Mouse (Mus musculus) testis, adult 2 months (tissue): Measurements from ENCODE around the gene Rab36. TPM values are rescaled to one million over a fixed set of nuclear protein-coding genes. Genes with fewer than 3 reads are reported as not detected.

Experiments used
- H3K27ac ChIP-seq: fragments of 200-500 bp; 2 replicates; pipeline ENCODE4 v1.5.1; 2012; ENCODE audit warnings: low read depth, low read length; ENCODE audit not compliant: control insufficient read depth, insufficient read depth
- H3K27me3 ChIP-seq: fragments of 200-500 bp; 2 replicates; pipeline ENCODE4 v1.6.1; 2012; ENCODE audit warnings: mild to moderate bottlenecking, low read length, moderate library complexity; ENCODE audit not compliant: control insufficient read depth, insufficient read depth
- H3K36me3 ChIP-seq: fragments of 200-500 bp; 2 replicates; pipeline ENCODE4 v1.6.1; 2012; ENCODE audit warnings: mild to moderate bottlenecking, low read length; ENCODE audit not compliant: control insufficient read depth, insufficient read depth
- H3K4me1 ChIP-seq: fragments of 200-500 bp; 2 replicates; pipeline ENCODE4 v1.6.1; 2012; ENCODE audit warnings: low read length; ENCODE audit not compliant: control insufficient read depth, insufficient read depth
- H3K4me3 ChIP-seq: fragments of 200-500 bp; 2 replicates; pipeline ENCODE4 v1.5.1; 2012; ENCODE audit warnings: low read depth, mild to moderate bottlenecking, low read length, moderate library complexity, mixed read lengths; ENCODE audit not compliant: control insufficient read depth
- CTCF ChIP-seq: fragments of 200-500 bp; IDR thresholded peaks from 2 replicates; pipeline ENCODE4 v1.5.1; 2012; ENCODE audit warnings: low read depth, mild to moderate bottlenecking, inconsistent platforms, low read length, moderate library complexity; ENCODE audit not compliant: control insufficient read depth, insufficient read depth, insufficient replicate concordance
- POLR2A ChIP-seq: fragments of 200-500 bp; IDR thresholded peaks from 2 replicates; pipeline ENCODE4 v1.6.1; 2012; ENCODE audit warnings: low read depth, mild to moderate bottlenecking, inconsistent platforms, low read length, moderate library complexity; ENCODE audit not compliant: control insufficient read depth
- polyA plus RNA-seq: library from polyadenylated mRNA; depleted of rRNA; stranded (reverse); fragments of >200 nt; gene quantifications from 2 replicates; pipeline ENCODE4 v1.2.3, GENCODE M21; 2012; rRNA removed

The Rab36 gene
- 29.3 and 35.3 TPM in 2 replicates for polyA plus RNA-seq

DNA sequence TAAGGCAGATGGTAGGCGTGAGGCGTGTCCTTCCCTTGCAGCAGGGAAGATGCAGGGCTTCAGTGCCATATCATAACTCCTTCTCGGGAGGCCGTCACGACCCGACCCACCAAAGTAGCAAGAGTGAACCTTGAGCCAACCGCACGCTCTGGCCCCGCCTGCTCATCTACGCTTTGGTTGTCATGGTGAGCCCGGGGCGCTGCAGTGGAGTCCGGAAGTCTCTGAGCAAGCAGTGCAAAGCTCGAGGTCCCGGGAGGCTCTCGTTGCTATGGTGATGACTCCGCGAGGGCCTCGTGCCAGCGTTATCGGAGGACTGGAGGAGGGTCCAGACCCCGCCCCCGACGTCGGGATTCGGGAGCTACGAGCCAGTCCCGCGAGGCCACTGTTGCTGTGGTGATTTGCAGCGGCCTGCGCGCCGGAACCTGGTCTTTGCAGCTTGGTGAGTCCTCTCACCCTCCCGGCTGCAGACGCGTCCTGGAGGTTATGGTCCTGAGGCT, at the start of gene Rab36:
Gene Rab36 (plus strand): TSS at position 176 of the 497 bp plus-strand sequence.
- Histone ChIP-seq H3K36me3 (peaks cover 1% of the 10 kb centered on the region; the same call in 1 of the 2 replicates), H3K4me3 (peak within 1 kb of the TSS; percentile 95), H3K27me3 (no peaks in the 10 kb centered on the region), H3K27ac (peak within 1 kb of the TSS; percentile 79), H3K4me1 (peaks cover 15% of the 10 kb centered on the region)
- no peak for TF ChIP-seq CTCF
- TF ChIP-seq POLR2A = peak; percentile 51

DNA sequence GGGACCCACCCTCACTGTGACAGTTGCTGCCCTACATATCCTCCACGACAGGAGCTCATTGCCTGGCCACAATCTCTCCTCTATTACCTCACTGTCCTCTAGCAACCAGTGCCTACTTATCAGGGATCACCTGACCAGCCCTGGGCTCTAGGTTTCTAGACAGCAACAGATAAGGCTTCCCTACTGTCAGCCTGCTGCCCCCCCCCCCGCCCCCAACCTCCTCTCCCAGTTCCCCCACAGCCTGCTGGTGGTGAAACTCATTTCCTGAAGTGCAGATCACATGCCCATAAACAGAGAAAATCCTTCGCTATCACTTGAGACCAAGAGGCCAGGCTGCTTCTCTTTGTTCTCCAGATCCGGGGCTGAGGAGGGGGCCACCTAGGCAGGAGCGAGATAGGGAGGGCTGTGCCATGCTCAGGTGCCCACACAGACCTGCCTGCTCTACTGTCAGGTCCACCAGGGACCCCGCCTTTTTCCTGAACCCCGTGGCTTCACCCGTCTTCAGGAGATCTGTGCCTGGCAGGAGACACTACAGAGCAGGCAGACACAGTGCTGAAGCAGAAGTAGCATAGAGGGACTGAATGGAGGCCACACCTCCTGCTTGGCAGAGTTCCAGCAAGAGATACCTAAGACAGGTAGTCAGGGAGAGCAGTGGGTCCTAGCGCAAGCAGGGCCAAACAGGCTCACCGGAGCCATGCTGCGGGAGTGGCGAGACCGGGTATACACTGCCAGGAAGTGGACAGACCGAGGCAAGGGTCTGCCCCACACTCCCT, 49.0 kb upstream of the Rab36 start:
- no peak overlapping the region; the same call in 1 of the 2 replicates for H3K4me3 ChIP-seq
- no peaks in the 10 kb centered on the region for H3K27me3 ChIP-seq
- no peaks in the 10 kb centered on the region for H3K4me1 ChIP-seq
- TF ChIP-seq POLR2A (no peak), CTCF (no peak)
- H3K36me3 ChIP-seq = no peaks in the 10 kb centered on the region
- no peak overlapping the region for H3K27ac ChIP-seq

DNA sequence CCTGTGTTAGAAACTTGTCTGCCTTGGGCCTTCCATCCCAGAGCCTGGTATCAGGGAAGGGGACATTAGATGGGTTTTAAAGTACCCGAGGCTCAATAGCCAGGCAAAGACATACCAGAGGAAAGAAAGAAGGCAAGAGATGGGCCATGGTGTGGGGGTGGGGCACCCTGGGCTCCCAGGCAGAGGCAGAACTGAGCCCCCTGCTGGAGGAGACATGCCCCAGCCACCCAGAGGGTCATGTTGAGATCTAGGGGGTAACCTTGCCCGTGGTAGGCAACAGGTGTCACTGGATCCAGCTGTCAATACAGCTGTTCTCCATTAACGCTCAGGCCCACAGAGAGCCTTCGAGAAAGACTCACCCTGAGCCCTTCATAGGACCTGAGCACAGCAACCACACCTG, 47.0 kb upstream of the Rab36 start:
- H3K4me3 ChIP-seq = no peak overlapping the region
- H3K36me3 ChIP-seq = no peaks in the 10 kb centered on the region
- TF ChIP-seq CTCF (no peak), POLR2A (no peak)
- no peak overlapping the region for H3K27ac ChIP-seq
- no peaks in the 10 kb centered on the region for H3K4me1 ChIP-seq
- no peaks in the 10 kb centered on the region for H3K27me3 ChIP-seq

DNA sequence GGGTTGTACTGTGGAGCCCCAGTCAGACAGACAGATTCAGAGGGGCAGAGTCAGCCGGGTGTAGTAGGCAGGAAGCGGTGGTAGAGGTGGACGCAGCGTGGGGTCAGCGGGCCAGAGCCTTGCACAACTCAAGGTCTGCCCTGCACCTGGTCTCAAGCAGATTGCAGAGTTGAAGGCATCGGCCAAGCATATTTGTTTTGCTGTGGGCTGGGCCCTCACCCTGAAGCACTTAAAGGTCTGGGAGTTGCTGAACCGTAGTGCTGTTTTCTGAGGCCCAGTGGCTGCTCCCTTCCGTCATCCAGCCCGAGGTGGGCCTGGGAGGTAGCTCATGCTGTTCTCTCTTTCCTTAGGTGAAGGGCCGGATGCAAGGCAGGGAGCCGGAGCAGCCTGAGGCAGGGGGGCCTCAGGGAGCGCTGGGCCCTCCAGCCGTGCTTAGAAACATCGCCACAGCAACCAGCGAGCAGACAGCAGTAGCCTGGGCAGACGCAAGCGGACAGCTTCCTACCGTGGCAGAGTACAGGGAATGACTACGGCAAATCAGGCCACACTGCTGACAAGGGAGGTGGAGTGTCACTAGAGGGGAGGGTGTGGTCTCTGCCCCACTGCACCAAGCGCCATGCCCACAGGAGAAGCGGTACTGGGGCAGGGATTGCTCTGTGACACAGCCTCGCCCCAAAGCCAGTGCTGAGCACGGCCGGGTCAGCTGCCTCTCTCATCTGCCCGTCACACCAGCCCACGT, 46.1 kb upstream of the Rab36 start:
- Histone ChIP-seq H3K27ac (no peak overlapping the region), H3K4me3 (no peak overlapping the region), H3K4me1 (no peaks in the 10 kb centered on the region), H3K27me3 (no peaks in the 10 kb centered on the region), H3K36me3 (no peaks in the 10 kb centered on the region)
- TF ChIP-seq CTCF (no peak), POLR2A (no peak)

DNA sequence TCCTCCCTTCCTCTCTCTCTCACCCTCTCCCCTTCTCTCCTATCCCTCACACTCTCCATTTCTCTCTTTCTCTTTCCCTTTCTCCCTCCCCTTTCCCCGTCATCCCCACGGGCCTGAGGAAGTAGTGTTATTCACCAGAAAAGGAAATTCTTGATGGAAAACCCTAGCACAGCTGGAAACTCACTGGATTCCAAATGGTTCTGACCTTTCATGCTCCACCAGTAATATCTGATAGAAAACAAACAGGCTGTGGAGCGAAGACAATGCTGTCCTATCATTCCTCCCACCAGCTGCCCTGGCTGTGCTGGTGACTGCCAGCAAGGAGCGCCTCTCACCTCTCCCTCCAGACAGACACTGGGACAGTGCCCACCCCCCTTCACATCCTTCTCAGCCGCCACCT, 42.0 kb upstream of the Rab36 start:
- H3K4me3 ChIP-seq = no peak overlapping the region
- no peaks in the 10 kb centered on the region for H3K27me3 ChIP-seq
- no peaks in the 10 kb centered on the region for H3K36me3 ChIP-seq
- no peak overlapping the region for H3K27ac ChIP-seq
- no peaks in the 10 kb centered on the region for H3K4me1 ChIP-seq
- TF ChIP-seq CTCF = no peak
- TF ChIP-seq POLR2A = no peak

DNA sequence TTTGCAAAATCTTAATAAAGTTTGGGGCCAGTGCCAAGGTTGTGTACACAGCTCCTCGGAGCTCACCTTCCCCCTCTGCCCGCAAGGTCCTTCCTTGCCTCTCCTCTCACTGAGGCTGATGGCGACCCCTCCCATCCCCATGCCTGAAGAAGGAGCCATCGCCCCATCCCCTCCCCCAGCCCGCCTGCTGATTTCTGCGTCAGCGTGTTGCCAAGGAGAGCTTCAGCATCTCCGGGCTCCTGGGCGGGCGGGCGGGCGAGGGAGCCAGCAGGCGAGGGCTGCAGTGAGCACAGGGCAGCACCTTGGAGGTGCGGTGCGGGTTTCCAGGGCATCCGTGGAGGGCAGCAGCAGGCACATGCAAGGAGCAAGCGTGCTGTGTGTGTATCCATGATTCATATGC, 41.5 kb upstream of the Rab36 start:
- Histone ChIP-seq H3K4me3 (no peak overlapping the region), H3K27me3 (no peaks in the 10 kb centered on the region), H3K36me3 (no peaks in the 10 kb centered on the region), H3K4me1 (no peaks in the 10 kb centered on the region), H3K27ac (no peak overlapping the region)
- TF ChIP-seq POLR2A (no peak), CTCF (no peak)

DNA sequence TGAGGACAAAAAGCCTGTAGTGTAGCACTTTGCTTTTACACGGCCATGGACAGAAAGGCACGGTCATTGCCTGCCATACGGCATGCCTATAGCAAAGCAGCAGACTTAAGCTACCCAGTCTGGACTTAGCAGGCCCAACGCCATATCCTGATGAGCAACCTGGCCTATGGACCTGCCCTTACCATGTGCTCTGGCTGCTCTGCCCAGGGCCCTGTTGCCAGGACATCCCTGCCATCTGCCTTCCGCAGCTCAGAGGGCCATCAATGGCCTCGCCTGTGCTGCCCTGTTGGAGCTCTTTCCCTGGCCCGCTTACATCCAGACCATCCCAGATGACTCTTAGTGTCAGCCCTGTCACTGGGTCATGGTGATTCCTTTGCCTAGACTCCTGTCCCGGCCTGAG, 35.5 kb upstream of the Rab36 start:
- Histone ChIP-seq H3K27ac (no peak overlapping the region), H3K36me3 (no peaks in the 10 kb centered on the region), H3K27me3 (no peaks in the 10 kb centered on the region), H3K4me1 (peaks cover under 1% of the 10 kb centered on the region; the same call in 1 of the 2 replicates), H3K4me3 (no peak overlapping the region)
- TF ChIP-seq POLR2A = no peak
- TF ChIP-seq CTCF = no peak
